Mouse (Mus musculus) left cerebral cortex, postnatal 10 days (tissue): ENCODE measurements at regions not wholly inside any gene's neighbourhood (a gene's known extent, or its start where the extent isn't known, plus 50 kb on each side); places are given as distances from the start of the nearest gene placed in this dataset.

Experiments
- DNase-seq, 2 experiments: peaks; one replicate each; pipeline ENCODE4 v3.0.0; 2021 to 2022; ENCODE audit warnings: low spot score in 2 of 2, mixed read lengths in 1 of 2; ENCODE audit errors: extremely low spot score in 1 of 2
- intact Hi-C: fragments of 180-260 bp; cut with DNase I; formaldehyde crosslinking; loops from one replicate; pipeline ENCODE4 v1.15.1; 2025

DNA sequence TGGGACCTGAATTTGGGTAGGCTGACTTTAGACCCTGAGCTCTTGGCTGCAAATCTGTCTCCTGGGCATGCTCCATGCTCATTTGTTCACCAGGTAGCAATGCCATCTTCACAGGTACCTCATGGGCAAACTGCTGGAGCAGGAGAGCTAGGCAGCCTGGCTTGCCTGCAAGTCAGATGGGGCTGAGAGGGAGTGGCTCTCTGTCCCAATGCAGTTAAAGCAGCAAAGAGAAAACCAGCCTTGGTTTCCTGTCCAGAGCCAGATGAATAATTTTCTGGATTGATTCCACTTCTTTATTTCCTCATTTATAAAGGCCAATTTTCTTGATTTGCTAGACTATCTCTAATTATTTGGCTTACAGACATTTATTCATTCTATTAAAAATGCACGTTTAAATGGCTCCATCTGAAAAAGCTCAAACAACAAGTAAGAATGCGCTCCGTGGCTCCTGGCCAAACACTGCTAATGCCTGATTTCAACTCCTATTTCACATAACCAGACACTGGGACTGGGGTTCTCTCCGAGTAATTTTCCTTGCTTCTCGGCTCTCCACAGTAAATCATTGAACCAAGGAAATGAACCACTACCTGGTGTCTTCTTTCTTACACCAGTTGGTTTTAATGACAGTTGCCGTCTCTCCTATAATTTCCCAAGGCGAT lies 60.5 kb downstream of the Rsl24d1 start:
- intact Hi-C loops, result no loop called here
- no peak for DNase-seq

DNA sequence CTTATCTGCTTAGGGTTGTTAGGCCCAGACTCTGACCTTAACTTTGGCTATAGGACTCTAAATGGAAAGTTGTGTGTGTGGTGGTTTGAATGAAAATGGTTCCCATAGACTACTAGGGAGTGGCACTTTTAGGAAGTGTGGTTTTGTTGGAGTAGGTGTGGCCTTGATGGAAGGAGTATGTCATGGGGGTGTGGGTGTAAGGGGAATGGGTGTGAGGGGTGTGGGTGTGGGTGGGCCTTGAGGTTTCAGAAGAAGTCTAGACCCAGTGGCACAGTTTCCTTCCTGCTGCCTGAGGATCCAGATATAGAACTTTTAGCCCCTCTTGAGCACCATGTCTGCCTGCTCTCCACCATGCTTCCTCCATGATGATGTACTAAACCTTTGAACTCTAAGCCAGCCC lies 63.4 kb downstream of the Rsl24d1 start:
- intact Hi-C loops, result no loop called here
- DNase-seq, result no peak

DNA sequence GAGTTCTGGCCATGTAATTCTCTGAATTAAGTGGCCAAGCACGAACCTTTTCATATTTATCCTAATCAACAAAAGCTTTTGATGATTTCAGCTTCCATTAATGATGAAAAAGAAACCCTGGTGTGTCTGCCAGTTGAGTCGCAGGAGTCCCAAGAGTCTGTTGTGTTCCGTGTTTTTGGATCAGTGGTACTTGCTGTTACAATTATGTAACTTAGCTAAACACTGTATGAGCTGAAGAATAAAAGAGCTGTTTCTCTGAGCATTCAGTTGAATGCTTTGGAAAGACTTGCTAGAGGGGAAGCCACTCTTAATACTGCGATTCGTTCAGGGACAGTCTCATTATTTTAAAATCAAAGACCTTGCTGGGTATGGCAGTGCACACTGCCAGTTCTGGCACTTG lies 70.1 kb downstream of the Rsl24d1 start:
- no peak for DNase-seq
- intact Hi-C loops, result no loop called here

DNA sequence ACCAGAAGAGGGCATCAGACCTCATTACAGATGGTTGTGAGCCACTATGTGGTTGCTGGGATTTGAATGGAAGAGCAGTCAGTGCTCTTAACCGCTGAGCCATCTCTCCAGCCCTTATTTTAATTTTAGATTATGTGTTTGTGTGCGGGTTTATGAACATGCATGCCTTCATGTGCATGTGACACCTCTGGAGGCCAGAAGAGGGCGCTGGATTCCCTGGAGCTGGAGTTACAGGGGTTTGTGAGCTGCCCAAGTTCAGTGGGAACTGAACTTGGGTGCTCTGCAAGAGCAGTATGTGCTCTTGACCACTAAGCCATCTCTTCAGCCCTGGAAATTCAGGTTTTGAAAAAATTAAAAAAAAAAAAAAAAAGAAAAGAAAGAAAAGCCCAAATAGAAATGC lies 71.7 kb downstream of the Rsl24d1 start:
- intact Hi-C loops, result no loop called here
- DNase-seq, result no peak

DNA sequence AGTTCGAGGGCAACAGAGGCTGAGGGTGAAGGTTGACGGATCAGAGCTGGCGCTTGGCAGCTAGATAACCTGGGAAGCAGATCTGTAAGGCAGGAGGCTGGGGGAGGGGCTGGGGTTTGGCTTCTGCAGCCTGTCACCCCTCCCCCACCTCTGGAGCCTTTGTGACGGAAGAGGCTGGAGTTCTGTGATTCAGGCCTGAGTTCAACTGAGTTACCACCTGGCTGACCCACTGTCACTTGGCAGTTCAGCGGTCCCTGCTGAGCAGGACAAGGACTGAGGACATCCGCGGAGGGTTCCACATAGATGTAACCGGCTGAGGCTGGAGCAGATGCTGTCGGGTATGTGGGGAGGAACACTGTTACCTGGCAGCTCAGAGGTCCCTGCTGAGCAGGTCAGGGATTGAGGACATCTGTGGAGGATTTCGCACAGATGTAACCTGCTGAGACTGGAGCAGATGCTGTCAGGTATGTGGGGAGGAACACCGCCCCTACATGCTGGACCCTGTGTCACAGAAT lies 79.1 kb downstream of the Rsl24d1 start:
- peak in 1 of 2 experiments; percentile 21 for DNase-seq
- intact Hi-C loops, result no loop called here

DNA sequence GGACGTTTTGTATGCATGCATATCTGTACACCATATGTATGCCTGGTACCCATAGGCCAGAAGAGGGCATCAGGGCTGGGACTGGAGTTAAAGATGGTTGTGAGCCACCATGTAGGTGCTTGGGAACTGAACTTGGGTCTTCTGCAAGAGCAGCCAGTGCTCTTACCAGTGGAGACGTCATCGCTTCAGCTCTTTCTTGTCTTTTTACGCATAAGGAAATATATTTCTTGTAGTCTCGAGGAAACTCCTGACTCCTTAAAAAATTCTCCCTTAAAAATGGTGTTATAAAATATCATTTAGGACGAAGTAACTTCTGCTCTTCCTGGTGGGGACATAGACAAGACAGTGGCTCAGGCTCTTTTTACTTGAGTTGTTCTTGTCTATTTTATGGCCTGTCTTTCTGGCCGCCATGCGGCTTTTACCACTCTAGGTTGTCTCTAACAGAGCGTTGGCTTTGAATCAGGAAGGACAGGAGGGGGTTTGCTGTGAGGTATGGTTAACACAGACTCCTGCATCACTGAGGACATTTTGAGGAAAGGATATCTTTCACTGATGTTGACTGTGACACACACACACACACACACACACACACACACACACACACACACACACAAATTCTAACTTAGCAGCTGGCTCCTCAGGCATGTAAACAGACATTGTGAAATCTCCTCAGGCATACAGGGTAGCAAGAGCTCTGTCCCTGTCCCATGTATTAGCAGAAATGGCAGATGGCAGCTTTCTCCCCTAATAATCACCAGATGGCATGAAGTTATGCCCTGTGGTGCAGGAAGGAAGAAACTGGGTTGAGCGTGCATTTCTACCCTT lies 85.2 kb downstream of the Rsl24d1 start:
- intact Hi-C loops, result no loop called here
- no peak for DNase-seq

DNA sequence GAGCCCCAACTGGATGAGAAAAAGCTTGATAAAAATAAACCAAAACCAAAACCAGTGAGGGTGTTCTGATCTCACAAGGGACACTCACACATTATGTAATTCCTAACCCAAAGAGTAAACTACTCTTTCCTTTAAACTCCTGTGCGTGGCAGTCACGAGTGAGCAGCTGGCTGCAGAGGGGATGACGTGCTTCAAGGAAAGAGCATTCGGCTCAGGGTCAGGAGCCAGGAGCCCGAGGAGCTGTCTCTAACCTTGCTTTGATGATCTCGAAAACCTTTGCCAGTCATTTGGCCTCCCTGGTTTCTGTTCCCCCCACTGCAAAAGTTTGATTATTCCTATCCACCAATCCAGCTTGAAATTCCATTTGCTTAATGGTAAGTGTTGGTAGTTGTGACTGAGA lies 109.9 kb downstream of the Rsl24d1 start:
- intact Hi-C loops, result no loop called here
- DNase-seq, result no peak

DNA sequence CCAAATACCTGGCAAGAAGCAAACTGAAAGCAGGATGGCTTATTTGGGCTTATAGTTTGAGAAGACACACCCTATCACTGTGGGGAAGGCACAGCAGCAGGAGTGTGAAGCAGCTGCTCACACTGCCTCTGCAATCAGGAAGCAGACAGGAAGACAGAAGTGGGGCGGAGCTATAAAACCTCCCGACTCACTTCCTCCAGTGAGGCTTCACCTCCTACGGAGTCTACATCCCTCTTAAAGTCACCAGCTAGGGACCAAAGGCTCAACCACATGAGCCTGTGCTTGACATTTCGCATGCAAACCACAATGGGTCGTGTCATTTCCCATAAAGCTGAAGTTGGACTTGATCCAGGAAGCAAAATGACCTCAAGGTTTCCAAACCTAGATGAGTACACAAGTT lies 127.0 kb downstream of the Rsl24d1 start:
- intact Hi-C loops, result no loop called here
- DNase-seq, result no peak

DNA sequence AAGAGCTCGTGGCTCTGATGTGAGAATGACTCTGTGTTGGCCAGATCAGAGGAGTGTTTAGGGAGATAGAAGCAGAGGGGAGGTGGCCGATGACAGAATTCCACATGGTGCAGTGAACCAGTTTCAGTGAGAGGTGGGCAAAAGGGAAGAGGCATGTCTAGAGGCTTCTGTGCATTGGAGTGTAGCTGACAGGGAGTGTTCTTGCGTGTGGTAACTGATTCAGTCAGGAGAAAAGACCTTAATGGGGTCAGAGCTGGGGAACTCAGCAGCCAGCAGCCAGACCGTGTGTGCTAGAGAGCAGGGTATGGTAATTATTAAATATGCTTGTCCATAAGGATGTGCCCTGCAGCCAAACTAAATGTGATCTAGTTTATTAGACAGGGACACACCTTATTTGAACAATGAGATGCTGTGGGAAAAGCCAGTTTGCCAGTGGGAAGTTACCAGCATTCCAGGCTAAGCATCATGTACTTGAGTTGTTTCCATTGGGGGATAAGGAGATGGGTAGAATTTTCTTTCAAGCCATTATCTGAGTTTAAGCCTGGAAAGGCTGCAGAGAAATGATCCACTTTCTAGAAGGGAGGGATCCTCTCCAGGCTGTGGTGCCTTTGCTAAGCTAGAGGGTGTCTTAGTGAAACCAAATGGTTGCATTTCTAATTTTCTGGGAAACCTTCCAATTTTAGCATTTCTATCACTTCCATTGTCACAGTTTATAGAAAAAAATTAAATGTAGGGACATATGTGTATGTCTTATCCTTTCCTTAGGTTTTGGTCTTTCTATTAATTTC lies 129.5 kb downstream of the Rsl24d1 start:
- DNase-seq, result no peak
- intact Hi-C loops, result no loop called here

DNA sequence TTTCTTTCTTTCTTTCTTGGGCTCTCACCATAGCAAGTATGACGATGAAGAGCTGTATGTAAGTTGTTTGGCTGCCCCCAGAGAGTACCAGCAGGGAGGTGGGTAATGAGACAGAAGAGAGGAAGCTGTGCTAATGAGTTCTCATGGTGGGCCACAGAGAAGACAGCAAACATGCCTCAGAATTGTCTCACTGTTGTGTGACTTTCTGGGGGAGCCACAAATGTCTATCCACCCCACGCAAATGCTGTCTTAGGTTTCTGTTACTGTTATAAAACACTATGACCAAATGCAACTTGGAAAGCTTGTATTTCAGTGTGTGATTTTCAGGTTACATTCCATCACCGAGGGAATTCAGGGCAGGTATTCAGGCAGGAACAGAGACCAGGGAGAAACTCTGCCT lies 131.0 kb downstream of the Rsl24d1 start:
- DNase-seq, result no peak

DNA sequence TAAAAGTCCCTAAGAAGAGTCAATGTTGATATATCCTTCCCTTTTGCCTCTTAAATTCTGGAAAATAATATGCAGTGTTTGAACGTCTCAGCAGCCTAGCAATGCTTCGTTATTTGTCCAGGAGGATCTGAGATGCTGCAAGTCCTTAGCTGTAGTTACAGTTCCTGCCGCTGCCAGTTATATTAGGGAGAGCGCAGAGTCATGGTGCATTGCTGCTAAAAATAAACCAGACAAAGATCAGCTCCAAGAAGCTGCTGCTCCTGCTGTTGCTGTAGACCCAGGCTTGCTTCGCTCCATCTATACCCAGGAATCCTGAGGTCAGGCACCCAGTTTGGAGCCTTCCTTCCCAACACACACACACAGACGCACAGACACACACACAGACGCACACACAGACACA lies 132.3 kb downstream of the Rsl24d1 start:
- intact Hi-C loops, result no loop called here
- DNase-seq, result no peak

More for the DNA sequence above, 131.0 kb downstream of the Rsl24d1 start:
- intact Hi-C loops, result no loop called here

DNA sequence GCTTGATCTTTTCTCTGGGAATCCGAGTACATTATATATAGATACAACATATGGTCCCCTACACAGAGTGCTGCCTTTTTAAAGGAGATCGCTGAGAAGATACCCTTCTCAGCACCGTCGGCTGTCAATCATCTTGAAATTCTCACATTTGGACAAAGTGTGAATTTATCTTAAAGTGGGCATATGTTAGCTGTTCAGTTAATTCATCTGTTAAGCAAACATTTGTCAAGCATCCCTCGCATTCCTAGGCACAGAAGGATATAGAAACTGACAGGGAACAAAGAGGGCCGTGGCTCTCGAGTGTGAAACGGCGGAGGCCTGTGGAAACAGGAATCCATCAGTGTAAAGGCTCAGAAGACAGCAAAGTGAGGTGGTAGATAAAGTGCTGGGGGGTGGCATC lies 144.9 kb downstream of the Rsl24d1 start:
- intact Hi-C loops, result no loop called here
- DNase-seq, result no peak

DNA sequence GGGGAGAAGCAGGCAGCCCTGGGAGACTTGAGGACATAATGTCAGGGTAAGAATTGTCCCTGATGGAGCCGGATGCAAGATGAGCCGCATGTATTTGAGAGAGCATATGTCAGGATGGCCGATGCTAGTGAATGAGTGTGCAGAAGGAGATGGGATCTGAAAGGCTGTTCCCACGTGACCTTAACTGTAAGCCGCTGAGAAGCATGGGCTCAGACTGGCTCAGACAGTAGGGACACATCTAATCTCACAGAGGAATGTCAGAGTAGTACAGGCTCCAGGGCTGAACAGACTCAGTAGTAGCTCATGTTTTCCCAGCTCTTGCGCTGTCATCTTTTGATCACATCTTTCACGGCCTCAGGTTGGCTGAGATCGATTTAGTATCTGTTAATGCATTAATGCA lies 145.4 kb downstream of the Rsl24d1 start:
- no peak for DNase-seq
- intact Hi-C loops, result no loop called here

DNA sequence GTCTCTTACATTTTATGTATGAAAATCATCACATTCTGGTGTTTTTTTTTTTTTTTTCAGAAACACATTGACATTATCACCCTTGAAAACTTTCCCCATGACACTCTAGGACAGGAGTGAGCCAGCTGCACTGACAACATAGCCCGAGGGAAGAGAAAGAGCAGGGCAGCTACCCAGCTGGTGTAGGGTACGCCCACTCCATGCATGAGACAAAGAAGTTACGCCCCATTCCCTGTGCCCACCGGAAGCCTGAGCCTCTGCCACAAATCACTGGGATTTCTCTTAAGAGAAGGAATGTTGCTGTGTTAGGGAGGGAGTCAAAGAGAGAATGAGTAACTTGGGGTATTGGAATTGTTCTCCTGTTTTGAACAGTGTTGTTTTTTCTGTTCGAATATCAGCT lies 149.5 kb downstream of the Rsl24d1 start:
- intact Hi-C loops, result no loop called here
- no peak for DNase-seq

DNA sequence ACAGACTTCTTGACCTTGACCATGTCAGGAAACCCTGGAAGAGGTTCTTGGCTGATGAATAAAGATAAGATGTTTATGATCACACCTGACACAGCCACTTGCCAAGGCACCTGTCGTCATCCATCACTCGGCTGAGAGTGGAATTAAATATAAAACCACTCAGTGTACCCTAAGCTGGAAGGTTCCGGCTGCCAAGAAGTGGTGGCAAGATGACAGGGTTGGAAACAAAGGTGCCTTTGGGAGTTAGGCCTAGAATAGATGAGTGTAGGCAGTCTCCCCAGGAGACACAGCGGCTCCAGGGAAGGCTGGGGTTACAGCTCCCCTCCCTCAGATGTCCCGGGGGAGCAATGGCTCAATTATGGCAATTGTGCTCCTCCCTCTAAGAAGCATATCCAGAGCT lies 157.0 kb downstream of the Rsl24d1 start:
- intact Hi-C loops, result no loop called here
- DNase-seq, result no peak

DNA sequence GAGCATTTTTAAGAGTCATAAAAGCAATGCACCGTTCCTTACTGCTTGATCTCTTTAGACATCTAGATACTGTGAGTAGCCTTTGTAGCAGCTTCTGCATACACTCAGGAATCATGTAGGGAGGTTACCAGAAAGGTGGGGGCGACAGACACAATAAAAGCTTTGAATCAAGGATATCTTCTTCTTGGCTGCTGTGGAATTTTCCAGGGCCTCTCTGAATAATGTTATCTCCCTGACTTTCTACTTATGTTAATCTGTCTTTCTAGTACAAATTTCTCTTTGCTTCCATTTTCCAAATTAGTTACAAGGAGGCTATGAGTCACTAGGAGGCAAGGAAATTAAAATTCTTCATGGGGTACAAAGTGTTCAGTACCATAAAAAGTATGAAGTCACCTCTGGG lies 159.4 kb downstream of the Rsl24d1 start:
- no peak for DNase-seq
- intact Hi-C loops, result no loop called here

DNA sequence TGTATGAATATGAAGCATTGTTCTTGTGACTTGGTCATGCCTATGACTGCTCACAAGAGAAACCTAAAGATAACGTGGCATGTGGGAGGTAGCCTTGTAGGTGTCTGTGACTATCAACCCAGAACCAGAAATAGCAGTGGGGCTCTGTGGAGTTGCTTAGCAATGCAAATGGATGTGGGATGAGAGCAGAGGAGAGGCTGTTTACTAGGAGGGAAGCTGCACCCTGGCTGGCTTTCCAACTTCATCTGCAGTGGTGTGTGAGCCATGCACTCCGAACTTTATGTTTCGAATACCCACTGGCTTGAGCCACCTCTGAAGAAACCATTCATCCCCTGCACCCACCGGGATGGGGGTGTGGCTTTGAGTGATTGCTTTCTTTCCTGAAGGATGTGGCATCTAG lies 160.5 kb downstream of the Rsl24d1 start:
- peak; percentile 23 to 31 for DNase-seq
- intact Hi-C loops, result no loop called here

DNA sequence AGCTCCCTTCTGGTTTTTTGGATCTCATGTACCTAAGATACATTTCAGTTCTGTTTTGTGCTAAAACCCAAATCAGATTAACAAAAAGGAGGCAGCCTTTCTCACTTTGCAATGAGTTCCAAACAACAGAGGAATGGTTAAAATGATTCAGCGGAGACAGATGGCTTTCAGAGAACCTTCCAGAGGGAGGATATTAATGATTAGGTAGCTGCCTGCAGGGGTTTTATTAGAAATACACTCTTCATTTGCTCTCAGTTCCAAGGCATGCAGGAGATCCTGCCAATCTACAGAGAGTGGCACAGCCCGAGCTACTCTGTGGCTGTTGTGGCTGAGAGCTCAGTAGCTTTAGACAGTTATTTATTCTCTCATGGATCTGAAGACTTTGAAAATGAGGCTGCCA lies 162.4 kb downstream of the Rsl24d1 start:
- intact Hi-C loops, result no loop called here
- DNase-seq, result no peak

DNA sequence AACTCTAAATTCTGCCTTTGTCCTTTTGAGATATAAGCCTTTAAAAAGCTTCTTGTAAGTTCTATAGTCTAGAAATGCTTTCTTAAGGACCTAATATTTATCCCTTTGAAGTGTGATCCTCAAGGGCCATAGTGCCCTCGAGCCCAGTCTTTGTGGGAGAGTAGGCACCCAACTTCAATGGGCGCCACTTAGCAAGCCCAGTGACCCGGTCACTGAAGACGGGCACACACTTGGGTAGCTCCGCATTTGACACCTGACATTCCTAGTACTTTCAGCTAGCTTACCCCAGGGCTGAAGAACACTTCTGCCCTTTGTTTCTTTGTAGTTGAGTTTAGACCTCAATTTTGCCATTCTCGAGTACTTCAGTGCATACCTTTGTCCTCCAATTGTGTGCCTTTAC lies 182.1 kb downstream of the Rsl24d1 start:
- intact Hi-C loops, result no loop called here

More for the DNA sequence above, 182.1 kb downstream of the Rsl24d1 start:
- DNase-seq, result no peak
